Mouse (Mus musculus): Measurements from ENCODE around the gene Rassf4.

Rassf4 gene

DNA sequence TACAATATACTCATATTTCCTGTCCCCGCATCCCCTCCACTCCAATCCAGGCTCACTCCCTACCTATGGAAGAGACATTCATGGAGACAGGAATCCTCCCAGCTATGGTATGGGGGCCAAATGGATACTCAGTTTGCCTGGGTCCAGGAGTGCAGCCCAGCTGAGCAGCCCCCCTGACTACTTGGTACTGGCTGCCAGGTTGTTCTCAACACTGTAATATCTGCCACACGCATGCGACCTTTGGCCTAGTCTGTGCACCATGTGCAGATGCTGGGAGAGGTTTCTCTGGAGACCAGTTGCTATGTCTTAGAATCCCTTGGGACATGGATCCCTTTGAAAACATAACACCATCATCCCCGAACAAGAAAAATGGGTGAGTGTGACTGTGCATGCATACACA is 2.0 kb downstream of the Rassf4 start:
- no peak for DNase-seq (ENCODE audit: low read depth, low spot score)

GRCm38 (mm10) chr6:116671031-116671430 is 2.7 kb downstream of the Rassf4 start:
- no peak for DNase-seq (ENCODE audit: low read depth, low spot score)

GRCm38 (mm10) chr6:116670144-116670543 is 3.6 kb downstream of the Rassf4 start:
- no peak for DNase-seq (ENCODE audit: low read depth, low spot score)

DNA sequence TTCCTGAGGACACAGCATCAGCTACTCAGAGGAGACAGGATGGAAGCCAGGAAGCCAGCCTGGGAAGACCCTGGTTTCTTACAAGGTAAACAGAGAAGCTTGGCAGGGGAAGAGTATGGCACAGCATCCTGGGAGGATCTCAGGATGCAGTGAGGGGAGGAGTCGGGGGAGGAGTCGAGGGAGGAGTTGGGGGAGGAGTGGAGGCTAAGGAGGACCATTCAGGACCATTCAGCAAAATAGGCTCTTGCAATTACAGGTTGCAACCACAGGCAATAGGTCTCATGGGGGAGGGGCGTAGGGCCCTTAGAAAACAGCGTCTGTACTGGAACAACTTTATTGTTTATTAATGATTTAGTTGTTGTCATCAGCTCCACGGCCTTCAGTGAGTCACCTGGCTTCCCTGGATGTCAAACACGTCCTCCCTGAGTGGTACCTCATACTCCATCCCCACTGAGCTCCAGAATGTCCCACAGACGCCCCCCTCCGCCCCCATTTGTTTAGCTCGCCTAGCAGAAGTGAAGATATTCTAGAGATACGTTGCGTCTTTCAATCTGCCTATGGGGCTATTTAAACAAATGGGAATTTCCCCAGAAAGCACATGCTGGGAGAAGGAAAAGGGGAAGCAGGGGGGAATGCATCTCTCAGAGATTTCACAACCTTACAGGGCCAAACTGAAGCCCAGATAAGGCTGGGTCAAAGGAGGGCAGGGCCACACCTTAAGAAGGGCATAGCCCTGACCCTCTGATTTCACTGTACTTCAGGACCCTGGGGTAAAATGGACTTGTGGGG is 4.9 kb downstream of the Rassf4 start:
- no peak for DNase-seq (ENCODE audit: low read depth, low spot score)

GRCm38 (mm10) chr6:116667382-116667781 is 6.4 kb downstream of the Rassf4 start:
- peak; percentile 53 for DNase-seq (ENCODE audit: low read depth, low spot score)

GRCm38 (mm10) chr6:116666892-116667291 is 6.9 kb downstream of the Rassf4 start:
- DNase-seq (ENCODE audit: low read depth, low spot score) = no peak

DNA sequence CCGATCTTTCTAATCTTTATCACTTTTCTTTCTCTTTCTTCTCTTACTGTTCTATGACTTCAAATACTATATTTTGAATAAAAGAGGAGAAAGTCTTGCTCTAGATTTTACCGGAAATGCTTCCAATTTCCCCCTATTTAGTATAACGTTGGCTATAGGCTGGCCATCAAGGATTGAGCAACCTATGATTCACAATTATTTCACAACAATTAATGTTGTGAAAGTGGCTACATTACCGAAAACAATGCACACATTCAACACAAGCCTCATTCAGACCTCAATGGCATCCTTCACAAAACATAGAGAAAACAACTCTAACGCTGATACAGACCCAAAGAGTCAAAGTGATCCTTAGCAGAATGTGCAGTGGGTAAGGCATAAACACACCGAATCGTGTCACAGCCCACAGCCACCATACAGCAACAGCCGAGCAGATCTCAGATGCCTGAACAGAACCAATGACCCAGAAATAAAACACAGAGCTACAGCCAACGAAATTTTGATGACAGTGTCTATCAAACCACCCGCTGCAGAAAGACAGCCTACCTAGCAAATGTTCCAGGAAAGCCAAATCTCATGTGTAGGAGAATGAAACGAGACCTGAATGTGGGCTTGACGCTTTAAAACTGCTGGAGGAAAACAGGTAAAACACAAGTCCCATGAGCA is 7.5 kb downstream of the Rassf4 start:
- no peak for DNase-seq (ENCODE audit: low read depth, low spot score)

DNA sequence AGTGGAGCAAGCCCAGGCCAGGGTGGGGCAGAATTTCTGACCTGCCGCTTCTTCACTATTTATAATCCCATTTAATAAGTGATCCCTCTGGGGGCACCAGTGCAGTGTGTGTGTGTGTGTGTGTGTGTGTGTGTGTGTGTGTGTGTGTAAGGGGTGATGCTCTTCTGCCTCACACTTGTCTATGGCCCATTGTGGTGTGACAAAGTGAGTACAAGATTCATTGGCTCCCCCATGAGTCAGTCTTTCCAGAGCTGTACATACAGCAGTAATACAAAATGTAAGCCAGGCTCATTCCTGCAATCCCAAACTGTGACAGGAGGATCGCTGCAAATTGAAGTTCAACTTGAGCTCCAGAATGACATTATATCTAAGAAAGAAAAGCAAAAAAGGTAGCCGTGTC is 8.9 kb downstream of the Rassf4 start:
- DNase-seq (ENCODE audit: low read depth, low spot score) = no peak

DNA sequence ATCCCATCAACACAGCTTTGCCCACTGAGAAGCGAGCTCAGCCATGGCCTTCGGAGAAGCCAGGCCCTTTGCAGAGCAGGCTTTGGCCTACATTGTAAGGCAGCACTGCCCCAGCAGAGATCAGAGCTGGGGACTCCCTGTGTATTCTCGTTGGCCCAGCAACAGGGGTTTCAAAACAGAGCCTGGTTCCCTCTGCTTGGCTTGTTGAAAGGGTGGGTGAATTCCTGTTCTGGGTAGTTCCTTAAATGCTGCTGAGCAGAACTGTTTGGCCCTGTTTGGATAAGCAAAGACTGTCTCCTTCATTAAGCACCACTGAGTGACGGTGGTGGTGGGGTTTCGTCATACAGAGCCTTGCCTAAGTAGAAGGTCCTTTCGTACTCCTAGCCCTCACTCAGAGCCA is 9.7 kb downstream of the Rassf4 start:
- no peak for DNase-seq (ENCODE audit: low read depth, low spot score)

GRCm38 (mm10) chr6:116663364-116663763 is 10.4 kb downstream of the Rassf4 start:
- DNase-seq (ENCODE audit: low read depth, low spot score) = no peak

GRCm38 (mm10) chr6:116653684-116654454 is 19.9 kb downstream of the Rassf4 start:
- DNase-seq (ENCODE audit: low read depth, low spot score) = peak; percentile 86

GRCm38 (mm10) chr6:116653191-116653590 is 20.6 kb downstream of the Rassf4 start:
- DNase-seq (ENCODE audit: low read depth, low spot score) = no peak

GRCm38 (mm10) chr6:116651437-116652118 is 22.2 kb downstream of the Rassf4 start:
- no peak for DNase-seq (ENCODE audit: low read depth, low spot score)

DNA sequence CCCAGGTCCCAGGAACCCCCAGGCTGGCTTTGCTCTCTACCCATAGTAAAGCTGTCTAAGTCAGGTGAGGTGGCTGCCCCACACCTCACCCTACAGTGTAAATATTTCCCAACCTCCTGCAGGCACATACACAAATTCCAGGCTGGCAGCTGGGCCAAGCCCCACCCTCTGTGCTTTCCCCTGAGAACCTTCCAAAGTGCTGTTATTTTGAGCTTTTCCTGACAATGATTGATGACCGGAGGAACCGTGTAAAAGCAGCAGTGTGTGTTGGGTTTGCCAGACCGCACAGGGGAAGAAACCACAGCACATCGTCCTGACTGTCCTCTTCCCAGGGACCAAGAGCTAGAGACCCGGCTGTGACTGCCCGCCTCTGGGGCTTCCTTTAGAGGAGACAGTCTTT is 23.3 kb downstream of the Rassf4 start, which contains the start of gene Depp1:
Depp1 (plus strand) TSS at position 204 of the 400 bp plus-strand sequence.
- DNase-seq (ENCODE audit: low read depth, low spot score) = peak; percentile 93

GRCm38 (mm10) chr6:116649811-116650210 is 23.9 kb downstream of the Rassf4 start:
- no peak for DNase-seq (ENCODE audit: low read depth, low spot score)

GRCm38 (mm10) chr6:116647763-116648162 is 26.0 kb downstream of the Rassf4 start:
- DNase-seq (ENCODE audit: low read depth, low spot score) = no peak

DNA sequence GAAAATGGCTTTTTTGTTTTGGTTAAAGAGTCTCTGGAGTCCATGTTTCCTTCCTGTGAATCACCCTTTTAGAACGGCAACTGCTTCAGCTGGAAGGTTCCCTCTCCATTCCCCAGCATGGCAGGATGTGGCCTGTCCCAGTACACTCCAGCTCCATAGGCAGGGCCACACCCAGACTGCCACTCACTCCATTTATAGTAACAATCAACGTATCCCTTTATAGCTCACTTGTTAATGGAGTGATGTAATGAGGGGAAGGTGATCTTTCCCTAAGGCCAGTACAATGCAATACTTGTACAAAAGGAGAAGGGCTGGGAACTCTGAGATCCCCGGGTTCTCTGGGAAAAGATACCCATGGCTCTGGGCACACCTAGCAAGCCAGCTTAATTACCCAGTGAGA is 29.4 kb downstream of the Rassf4 start:
- no peak for DNase-seq (ENCODE audit: low read depth, low spot score)

- no peak for DNase-seq (ENCODE audit: low read depth, low spot score)
Measured at GRCm38 (mm10) chr6:116643881-116644280, 29.9 kb downstream of the Rassf4 start.

- no peak for DNase-seq (ENCODE audit: low read depth, low spot score)
Measured at GRCm38 (mm10) chr6:116642942-116643341, 30.8 kb downstream of the Rassf4 start.

- no peak for DNase-seq (ENCODE audit: low read depth, low spot score)
Measured at GRCm38 (mm10) chr6:116639663-116640062, 34.1 kb downstream of the Rassf4 start.

DNA sequence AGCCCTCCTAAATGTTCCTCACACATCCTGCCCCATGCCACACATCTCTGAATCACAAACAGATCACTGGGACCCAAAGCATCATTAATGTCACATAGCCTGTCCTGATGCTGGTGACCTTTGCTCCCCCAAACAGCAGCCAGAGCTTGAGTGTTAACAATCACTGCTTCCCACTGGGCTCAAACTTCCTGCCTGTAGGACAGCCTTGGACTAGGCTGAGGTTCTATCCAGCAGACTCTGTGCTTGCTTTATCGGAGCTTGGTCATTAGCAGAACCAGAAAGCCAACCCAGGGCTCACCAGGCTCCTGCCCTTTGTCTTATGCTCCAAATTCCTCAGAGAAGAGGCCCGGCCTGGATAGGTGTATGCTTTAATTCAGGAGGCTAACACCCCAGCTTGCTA is 34.9 kb downstream of the Rassf4 start:
- DNase-seq (ENCODE audit: low read depth, low spot score) = no peak

- DNase-seq (ENCODE audit: low read depth, low spot score) = no peak
Measured at GRCm38 (mm10) chr6:116637496-116637895, 36.3 kb downstream of the Rassf4 start.

All from 3T3-L1 (cell line).